Mouse (Mus musculus): ENCODE results near the gene Rptor. TPM values are rescaled to one million over a fixed set of nuclear protein-coding genes. Genes with fewer than 3 reads are reported as not detected.

Rptor gene
- polyA plus RNA-seq, 1 experiment from 2014 or later, result 18.3 TPM

GRCm38 (mm10) chr11:119915666-119916065, 313.0 kb downstream of the Rptor start:
- no peak overlapping the region for H3K27ac ChIP-seq
- H3K27me3 ChIP-seq, result no peaks in the 10 kb centered on the region
- ATAC-seq (ENCODE audit: low FRiP score), result no peak
- H3K4me1 ChIP-seq, result peaks cover 28% of the 10 kb centered on the region
- H3K9ac ChIP-seq, result no peak overlapping the region
- peaks cover 48% of the 10 kb centered on the region for H3K36me3 ChIP-seq
- peak overlapping the region; percentile 85; the same call in 1 of the 2 replicates for H3K4me2 ChIP-seq (replicated peaks)
- WGBS, result 93% methylated on average over 9 of the region's 9 CpGs
- H3K9me3 ChIP-seq (replicated peaks), result no peaks in the 10 kb centered on the region
- no peak overlapping the region for H3K4me3 ChIP-seq

- Histone ChIP-seq H3K27ac (no peak overlapping the region), H3K9me3 (replicated peaks) (no peaks in the 10 kb centered on the region), H3K4me3 (no peak overlapping the region), H3K4me1 (peaks cover 28% of the 10 kb centered on the region), H3K36me3 (peaks cover 48% of the 10 kb centered on the region), H3K4me2 (replicated peaks) (no peak overlapping the region), H3K27me3 (no peaks in the 10 kb centered on the region), H3K9ac (no peak overlapping the region)
- WGBS, result 90% methylated on average over 15 of the region's 15 CpGs
- ATAC-seq (ENCODE audit: low FRiP score), result no peak
These were observed 313.5 kb downstream of the Rptor start for GRCm38 (mm10) chr11:119916102-119916790.

- H3K4me1 ChIP-seq, result peaks cover 28% of the 10 kb centered on the region
- no peaks in the 10 kb centered on the region for H3K9me3 ChIP-seq (replicated peaks)
- no peaks in the 10 kb centered on the region for H3K27me3 ChIP-seq
- peaks cover 48% of the 10 kb centered on the region for H3K36me3 ChIP-seq
- H3K27ac ChIP-seq, result no peak overlapping the region
- no peak overlapping the region for H3K9ac ChIP-seq
- WGBS, result 90% methylated on average over 21 of the region's 21 CpGs
- H3K4me3 ChIP-seq, result no peak overlapping the region
- H3K4me2 ChIP-seq (replicated peaks), result no peak overlapping the region
- no peak for ATAC-seq (ENCODE audit: low FRiP score)
These were observed 314.2 kb downstream of the Rptor start for GRCm38 (mm10) chr11:119916834-119917469.

GRCm38 (mm10) chr11:119918521-119918920, 315.8 kb downstream of the Rptor start:
- Histone ChIP-seq H3K4me3 (no peak overlapping the region), H3K4me1 (peaks cover 18% of the 10 kb centered on the region), H3K9ac (no peak overlapping the region; the same call in 1 of the 2 replicates), H3K4me2 (replicated peaks) (no peak overlapping the region), H3K27ac (no peak overlapping the region), H3K36me3 (peaks cover 48% of the 10 kb centered on the region), H3K27me3 (no peaks in the 10 kb centered on the region), H3K9me3 (replicated peaks) (no peaks in the 10 kb centered on the region)
- 90% methylated on average over 7 of the region's 7 CpGs for WGBS
- ATAC-seq (ENCODE audit: low FRiP score), result no peak

GRCm38 (mm10) chr11:119919432-119919831, 316.7 kb downstream of the Rptor start:
- H3K4me1 ChIP-seq, result peaks cover 15% of the 10 kb centered on the region
- 92% methylated on average over 4 of the region's 4 CpGs for WGBS
- H3K36me3 ChIP-seq, result peaks cover 48% of the 10 kb centered on the region
- no peak for ATAC-seq (ENCODE audit: low FRiP score)
- no peaks in the 10 kb centered on the region for H3K27me3 ChIP-seq
- H3K27ac ChIP-seq, result no peak overlapping the region
- H3K4me3 ChIP-seq, result no peak overlapping the region
- no peak overlapping the region for H3K4me2 ChIP-seq (replicated peaks)
- H3K9ac ChIP-seq, result no peak overlapping the region
- no peaks in the 10 kb centered on the region for H3K9me3 ChIP-seq (replicated peaks)

- H3K27ac ChIP-seq, result no peak overlapping the region
- WGBS, result 60% methylated on average over 8 of the region's 8 CpGs
- peaks cover 48% of the 10 kb centered on the region for H3K36me3 ChIP-seq
- no peak for ATAC-seq (ENCODE audit: low FRiP score)
- H3K4me2 ChIP-seq (replicated peaks), result no peak overlapping the region
- H3K4me1 ChIP-seq, result peaks cover 10% of the 10 kb centered on the region
- H3K9ac ChIP-seq, result no peak overlapping the region
- H3K27me3 ChIP-seq, result no peaks in the 10 kb centered on the region
- H3K9me3 ChIP-seq (replicated peaks), result no peaks in the 10 kb centered on the region
- H3K4me3 ChIP-seq, result no peak overlapping the region
These were observed 317.2 kb downstream of the Rptor start for GRCm38 (mm10) chr11:119919897-119920296.

GRCm38 (mm10) chr11:119920668-119921067, 318.0 kb downstream of the Rptor start:
- Histone ChIP-seq H3K9ac (no peak overlapping the region; the same call in 1 of the 2 replicates), H3K36me3 (peaks cover 47% of the 10 kb centered on the region), H3K9me3 (replicated peaks) (no peaks in the 10 kb centered on the region), H3K27ac (no peak overlapping the region), H3K4me1 (peaks cover 3% of the 10 kb centered on the region), H3K4me3 (no peak overlapping the region), H3K4me2 (replicated peaks) (no peak overlapping the region), H3K27me3 (no peaks in the 10 kb centered on the region)
- 93% methylated on average over 5 of the region's 5 CpGs for WGBS
- ATAC-seq (ENCODE audit: low FRiP score), result no peak

- ATAC-seq (ENCODE audit: low FRiP score), result no peak
- 85% methylated on average over 5 of the region's 5 CpGs for WGBS
These were observed 322.5 kb downstream of the Rptor start for GRCm38 (mm10) chr11:119925176-119925575.

GRCm38 (mm10) chr11:119926762-119927161, 324.1 kb downstream of the Rptor start:
- Histone ChIP-seq H3K27me3 (no peaks in the 10 kb centered on the region), H3K4me1 (no peaks in the 10 kb centered on the region), H3K9ac (no peak overlapping the region), H3K4me3 (no peak overlapping the region), H3K27ac (no peak overlapping the region), H3K9me3 (replicated peaks) (no peaks in the 10 kb centered on the region; the same call in 1 of the 2 replicates), H3K4me2 (replicated peaks) (no peak overlapping the region), H3K36me3 (no peaks in the 10 kb centered on the region)
- no peak for ATAC-seq (ENCODE audit: low FRiP score)
- 87% methylated on average over 5 of the region's 5 CpGs for WGBS

More at GRCm38 (mm10) chr11:119925176-119925575, 322.5 kb downstream of the Rptor start:
- Histone ChIP-seq H3K27me3 (no peaks in the 10 kb centered on the region), H3K4me2 (replicated peaks) (no peak overlapping the region), H3K27ac (no peak overlapping the region), H3K9ac (no peak overlapping the region), H3K4me3 (no peak overlapping the region), H3K36me3 (peaks cover 5% of the 10 kb centered on the region), H3K9me3 (replicated peaks) (no peaks in the 10 kb centered on the region), H3K4me1 (no peaks in the 10 kb centered on the region)

- Histone ChIP-seq H3K36me3 (no peaks in the 10 kb centered on the region), H3K4me2 (replicated peaks) (no peak overlapping the region), H3K4me1 (no peaks in the 10 kb centered on the region), H3K27me3 (no peaks in the 10 kb centered on the region), H3K9ac (no peak overlapping the region), H3K4me3 (no peak overlapping the region), H3K9me3 (replicated peaks) (no peaks in the 10 kb centered on the region; the same call in 1 of the 2 replicates), H3K27ac (no peak overlapping the region)
- ATAC-seq (ENCODE audit: low FRiP score), result no peak
- WGBS, result 77% methylated on average over 16 of the region's 16 CpGs
These were observed 325.4 kb downstream of the Rptor start for GRCm38 (mm10) chr11:119928023-119928681.

- no peak overlapping the region for H3K4me3 ChIP-seq
- 81% methylated on average over 6 of the region's 6 CpGs for WGBS
- no peaks in the 10 kb centered on the region for H3K4me1 ChIP-seq
- no peaks in the 10 kb centered on the region; the same call in 1 of the 2 replicates for H3K9me3 ChIP-seq (replicated peaks)
- no peaks in the 10 kb centered on the region for H3K36me3 ChIP-seq
- no peaks in the 10 kb centered on the region for H3K27me3 ChIP-seq
- no peak overlapping the region for H3K4me2 ChIP-seq (replicated peaks)
- no peak for ATAC-seq (ENCODE audit: low FRiP score)
- no peak overlapping the region for H3K9ac ChIP-seq
- no peak overlapping the region for H3K27ac ChIP-seq
These were observed 327.0 kb downstream of the Rptor start for GRCm38 (mm10) chr11:119929603-119930265.

GRCm38 (mm10) chr11:119931809-119932208, 329.1 kb downstream of the Rptor start:
- no peaks in the 10 kb centered on the region for H3K27me3 ChIP-seq
- no peak overlapping the region for H3K4me3 ChIP-seq
- peaks cover 12% of the 10 kb centered on the region for H3K4me1 ChIP-seq
- H3K27ac ChIP-seq, result no peak overlapping the region
- no peak overlapping the region for H3K9ac ChIP-seq
- 74% methylated on average over 10 of the region's 10 CpGs for WGBS
- H3K4me2 ChIP-seq (replicated peaks), result no peak overlapping the region
- no peak for ATAC-seq (ENCODE audit: low FRiP score)
- H3K36me3 ChIP-seq, result no peaks in the 10 kb centered on the region
- no peaks in the 10 kb centered on the region; the same call in 1 of the 2 replicates for H3K9me3 ChIP-seq (replicated peaks)
